Mouse (Mus musculus) cerebellum, adult 2 months (tissue): Measurements from ENCODE around the gene Traf5.

ENCODE experiments used
- CTCF ChIP-seq: fragments of 200-500 bp; IDR thresholded peaks from 2 replicates; pipeline ENCODE4 v1.5.1; 2011; ENCODE audit warnings: low read depth, mild to moderate bottlenecking, control low read depth, low read length, moderate library complexity, borderline replicate concordance; ENCODE audit not compliant: insufficient read depth
- POLR2A ChIP-seq: fragments of 200-500 bp; IDR thresholded peaks from 2 replicates; pipeline ENCODE4 v1.6.1; 2011; ENCODE audit warnings: low read length, control low read depth, borderline replicate concordance; ENCODE audit not compliant: insufficient read depth

- TF ChIP-seq POLR2A (no peak), CTCF (peak; percentile 26; the same call in 1 of the 2 replicates)
Measured at GRCm38 (mm10) chr1:191995488-191995887, 96.9 kb downstream of the Traf5 start.
